Mouse (Mus musculus): ENCODE results near the gene Gm7233.
"Not testable (repeated sequence)": the region's sequence is repeated elsewhere in the genome, so short reads cannot be mapped to it uniquely, and the experiment has no call there.

Gm7233 gene

DNA sequence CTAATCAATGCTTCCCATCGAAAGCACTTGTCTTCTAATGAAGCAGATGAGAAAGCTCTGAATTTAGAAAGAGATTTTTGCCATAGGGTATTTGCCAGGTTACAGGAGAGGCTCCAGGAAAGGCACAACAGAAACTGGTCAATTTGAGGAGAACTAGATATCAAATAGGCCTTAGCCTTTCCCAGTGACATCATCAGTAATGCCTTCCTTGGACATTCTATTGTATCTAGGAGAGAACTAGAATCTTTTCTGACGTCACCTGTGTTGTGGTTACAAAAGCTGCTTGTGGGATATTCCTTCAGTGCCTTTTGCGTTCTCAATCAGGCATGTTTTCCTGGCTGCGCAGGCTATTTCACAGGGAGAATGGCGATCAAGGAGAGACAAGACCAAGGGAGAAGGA lies at the start of gene Gm7233:
TSS of gene Gm7233 (plus strand) at position 301 of the 400 bp plus-strand sequence.
- DNase-seq (ENCODE audit: low read depth, low spot score), result not testable (repeated sequence)

GRCm38 (mm10) chr14:43167189-43167588 lies 12.5 kb upstream of the Gm7233 start:
- DNase-seq (ENCODE audit: low read depth, low spot score), result not testable (repeated sequence)

GRCm38 (mm10) chr14:43167942-43168341 lies 11.7 kb upstream of the Gm7233 start:
- not testable (repeated sequence) for DNase-seq (ENCODE audit: low read depth, low spot score)

GRCm38 (mm10) chr14:43168573-43169170 lies 11.0 kb upstream of the Gm7233 start:
- DNase-seq (ENCODE audit: low read depth, low spot score), result not testable (repeated sequence)

- not testable (repeated sequence) for DNase-seq (ENCODE audit: low read depth, low spot score)
Measured at GRCm38 (mm10) chr14:43235204-43235603, 55.5 kb downstream of the Gm7233 start, which contains the start of gene Gm8122. Gene Gm8122 (minus strand): TSS chr14:43235304.

All from skeletal muscle tissue, adult 2 months (tissue).